Mouse (Mus musculus): ENCODE measurements around the gene Srsf1.

DNA sequence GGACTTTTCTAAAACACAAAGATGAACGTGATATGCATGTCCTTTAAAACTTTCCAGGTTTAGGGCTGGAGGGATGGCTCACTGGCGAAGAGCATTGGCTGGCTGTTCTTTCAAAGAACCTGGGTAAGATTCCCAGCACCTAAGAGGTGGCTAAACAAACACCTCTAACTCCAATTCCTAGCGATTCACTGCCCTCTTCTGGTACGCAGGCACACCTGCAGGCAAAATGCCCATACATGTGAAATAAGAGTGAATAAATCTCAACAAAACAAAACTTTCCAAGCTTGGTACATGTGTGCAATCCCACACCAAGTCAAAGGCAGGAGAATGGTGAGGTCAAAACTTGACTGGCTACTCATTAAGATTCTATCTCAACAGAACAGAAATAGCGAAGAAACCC lies 47.4 kb upstream of the Srsf1 start:
- TF ChIP-seq POLR2A (IDR thresholded peaks at IDR 0.05; ENCODE audit: control insufficient read depth, extremely low read depth, insufficient read depth, low read length, poor library complexity) (no peak), CTCF (IDR thresholded peaks at IDR 0.05; ENCODE audit: borderline replicate concordance, control insufficient read depth, extremely low read depth, insufficient read depth, low read length, poor library complexity) (no peak)
